Mouse (Mus musculus) c-Kit-negative CD71-positive TER-119-positive erythroid progenitor cells, embryonic 14.5 days (primary cell): ENCODE measurements around the gene Eif5a.

Source experiments
- DNase-seq: peaks from one replicate; pipeline ENCODE4 v3.0.0-alpha.2; 2013; ENCODE audit warnings: low read depth, low spot score

Eif5a gene

DNA sequence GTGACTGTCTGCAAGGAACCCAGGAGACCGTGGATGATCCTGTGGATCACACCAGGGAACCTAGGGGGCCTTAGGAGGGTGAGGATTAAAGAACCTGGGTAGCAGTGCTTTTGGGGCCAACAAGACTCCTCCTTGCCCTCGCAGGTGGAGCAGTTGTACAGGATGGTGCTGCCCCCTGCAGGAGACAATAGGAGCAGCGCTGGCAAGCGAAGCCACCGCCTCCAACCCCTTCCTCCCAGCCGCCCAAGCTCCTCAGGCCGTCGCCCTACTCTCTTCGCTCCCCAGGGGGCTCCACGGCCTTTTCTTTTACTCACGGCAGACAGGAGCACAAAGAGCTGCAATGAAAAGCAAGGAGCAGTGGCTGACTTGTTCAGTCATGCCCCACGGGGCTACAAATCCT, 44.9 kb downstream of the Eif5a start:
- DNase-seq: peak; percentile 79

DNA sequence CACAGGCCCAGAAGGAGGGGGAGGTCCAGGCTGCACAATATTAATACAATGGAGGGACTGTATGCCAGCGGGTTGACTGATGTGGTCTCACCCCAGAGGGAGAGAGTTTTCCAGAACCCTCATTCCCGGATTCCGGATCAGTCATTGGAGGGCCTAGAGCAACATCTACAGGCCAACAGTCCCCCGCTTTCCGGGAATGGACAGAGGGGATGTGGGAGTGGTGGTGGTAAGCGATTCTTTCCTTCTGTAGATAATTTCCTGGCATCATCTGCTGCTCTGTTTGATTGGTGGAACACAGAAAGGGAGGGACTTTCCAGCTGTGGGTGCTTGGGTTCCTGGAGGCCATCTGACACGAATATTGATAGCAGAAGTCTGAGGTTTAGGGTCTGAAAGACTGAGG, 45.6 kb downstream of the Eif5a start:
- no peak for DNase-seq

DNA sequence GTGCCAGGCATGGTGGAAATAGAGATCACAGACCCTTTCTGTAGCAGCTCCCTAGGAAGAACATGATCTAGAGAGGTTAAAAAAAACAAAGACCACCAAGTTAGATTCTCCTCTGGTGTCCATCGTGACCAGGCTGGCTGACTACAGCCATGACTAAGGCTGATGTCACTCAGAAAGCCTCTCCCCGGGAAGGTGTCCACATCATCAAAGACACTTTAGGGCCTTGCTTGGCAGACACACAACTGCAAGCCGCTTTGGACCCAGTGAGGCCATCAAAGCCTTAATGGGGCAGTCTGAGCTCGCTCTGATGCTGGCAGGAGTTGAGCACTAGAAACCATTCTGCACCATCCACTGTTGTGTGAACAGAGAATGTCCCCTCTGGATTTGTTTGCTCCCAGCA, 49.3 kb downstream of the Eif5a start:
- DNase-seq: no peak

DNA sequence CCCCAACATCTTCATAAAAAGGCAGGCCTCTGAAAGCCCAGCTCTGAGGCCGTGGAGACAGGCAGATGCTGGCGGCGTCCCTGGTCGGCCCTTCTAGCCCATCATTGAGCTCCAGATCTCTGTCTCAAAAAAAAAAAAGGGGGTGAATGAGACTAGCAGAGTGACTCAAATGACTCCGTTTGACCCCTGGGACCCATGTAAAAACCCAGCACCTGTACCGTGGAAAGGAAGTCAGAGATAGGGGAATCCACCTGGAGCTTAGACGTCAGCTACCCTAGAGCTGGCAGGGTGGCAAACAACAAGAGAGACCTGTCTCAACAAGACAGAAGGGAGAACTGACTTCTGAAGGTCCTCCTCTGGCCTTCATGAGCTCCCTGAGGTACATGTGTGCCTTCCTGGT, 49.9 kb downstream of the Eif5a start:
- DNase-seq: no peak

DNA sequence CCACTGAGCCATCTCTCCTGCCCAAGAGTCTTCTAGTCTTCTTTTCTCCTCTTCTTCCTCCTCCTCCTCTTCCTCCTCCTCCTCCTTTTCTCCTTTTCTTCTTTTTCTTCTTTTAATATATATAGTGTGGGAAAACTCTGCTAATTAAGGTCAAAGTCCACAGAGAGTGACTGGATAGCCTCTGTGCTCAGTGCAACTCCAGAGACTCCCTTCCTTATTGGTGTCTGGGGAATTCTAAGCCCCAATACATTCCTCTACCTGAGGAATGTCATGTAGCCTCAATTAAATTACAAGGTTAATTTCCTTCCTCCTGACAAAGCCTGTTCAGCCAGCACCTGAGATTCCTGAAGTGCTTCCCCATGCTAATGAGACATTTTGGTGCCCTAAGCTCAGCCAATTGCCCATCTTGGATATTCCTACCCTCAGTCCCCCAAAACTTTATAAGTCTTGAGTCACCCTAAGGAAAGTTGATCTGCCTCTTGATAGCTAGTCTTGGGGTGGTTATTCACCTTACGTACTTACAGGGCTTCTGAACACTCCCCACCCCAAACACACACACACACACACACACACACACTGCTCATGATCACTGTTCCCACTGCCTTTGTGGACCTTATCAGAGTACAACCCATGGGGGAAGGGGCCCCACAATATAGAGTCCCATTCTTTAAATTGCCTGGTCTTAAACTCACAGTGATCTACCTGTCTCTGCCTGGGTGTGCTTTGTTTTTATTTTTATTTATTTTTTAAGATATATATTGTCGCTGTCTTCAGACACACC, 51.3 kb downstream of the Eif5a start:
- no peak for DNase-seq

DNA sequence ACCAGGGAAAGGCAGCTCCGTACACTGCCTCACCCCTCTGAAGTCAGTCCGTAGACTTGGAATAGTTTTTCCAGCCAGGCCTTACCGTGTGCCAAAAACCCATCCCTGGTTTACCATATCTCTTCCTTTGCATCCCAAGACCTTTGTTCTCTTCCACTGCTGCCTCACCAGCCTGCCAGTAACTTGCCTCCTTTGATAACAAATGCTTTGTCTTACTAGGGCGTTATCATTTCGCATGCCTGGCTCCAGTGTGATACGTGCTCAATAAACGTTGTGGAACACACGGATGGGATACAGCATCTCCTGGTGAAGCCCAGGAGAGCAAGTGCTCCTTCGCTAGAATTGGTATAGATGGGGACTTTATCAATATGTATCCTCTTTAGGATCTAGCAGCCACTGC, 54.4 kb downstream of the Eif5a start:
- no peak for DNase-seq
